Mouse (Mus musculus) heart, embryonic 11.5 days (tissue): ENCODE measurements around the gene Gm20683. TPM values are rescaled to one million over a fixed set of nuclear protein-coding genes. Genes with fewer than 3 reads are reported as not detected.

Experiments used
- ATAC-seq: fragments of 200-750 bp; cut with Nextera tagmentation; replicated peaks from 2 replicates; pipeline ENCODE4 v1.8.0; 2017; ENCODE audit warnings: moderate library complexity; ENCODE audit not compliant: insufficient number of reproducible peaks, low FRiP score, low TSS enrichment
- H3K27ac ChIP-seq: fragments of 300-500 bp; sonication (generic); 2 replicates; pipeline ENCODE4 v1.5.1; 2014; ENCODE audit warnings: mild to moderate bottlenecking, low read depth, low read length
- H3K27me3 ChIP-seq: fragments of 300-500 bp; sonication (generic); 2 replicates; pipeline ENCODE4 v1.6.1; 2014; ENCODE audit warnings: mild to moderate bottlenecking, low read length, mixed read lengths; ENCODE audit not compliant: control insufficient read depth, insufficient read depth
- H3K36me3 ChIP-seq: fragments of 300-500 bp; sonication (generic); 2 replicates; pipeline ENCODE4 v1.6.1; 2014; ENCODE audit warnings: mild to moderate bottlenecking, low read length, moderate library complexity, mixed read lengths; ENCODE audit not compliant: control insufficient read depth, insufficient read depth
- H3K4me1 ChIP-seq: fragments of 300-500 bp; sonication (generic); 2 replicates; pipeline ENCODE4 v1.6.1; 2014; ENCODE audit warnings: low read length; ENCODE audit not compliant: control insufficient read depth, insufficient read depth
- H3K4me2 ChIP-seq: fragments of 300-500 bp; sonication (generic); 2 replicates; pipeline ENCODE4 v1.6.1; 2014; ENCODE audit warnings: mild to moderate bottlenecking, moderate library complexity
- H3K4me3 ChIP-seq: fragments of 300-500 bp; sonication (generic); 2 replicates; pipeline ENCODE4 v1.5.1; 2014; ENCODE audit warnings: low read depth, low read length
- H3K9ac ChIP-seq: fragments of 300-500 bp; sonication (generic); 2 replicates; pipeline ENCODE4 v1.6.1; 2014; ENCODE audit warnings: mild to moderate bottlenecking, low read depth, low read length, moderate library complexity
- H3K9me3 ChIP-seq: fragments of 300-500 bp; sonication (generic); replicated peaks from 2 replicates; pipeline ENCODE4 v1.6.1; 2016; ENCODE audit warnings: low read length; ENCODE audit not compliant: control insufficient read depth
- WGBS: fragments of 180-500 bp; shearing (Covaris S2); extraction: QIAGEN DNeasy Blood & Tissue Kit; methylation state at CpG from one replicate; pipeline ENCODE4 v1.1.7; 2014; ENCODE audit not compliant: insufficient replicate concordance; 5-methylcytosine and 5-hydroxymethylcytosine counted together
- polyA plus RNA-seq: library from polyadenylated mRNA; unstranded; fragments of >200 nt; fragmentation: Nextera tagmentation; extraction: Ambion mirVana; gene quantifications from 2 replicates; pipeline ENCODE4 v1.2.1, GENCODE M21; 2014

The Gm20683 gene
- polyA plus RNA-seq = 0.70 and 1.1 TPM in 2 replicates

DNA sequence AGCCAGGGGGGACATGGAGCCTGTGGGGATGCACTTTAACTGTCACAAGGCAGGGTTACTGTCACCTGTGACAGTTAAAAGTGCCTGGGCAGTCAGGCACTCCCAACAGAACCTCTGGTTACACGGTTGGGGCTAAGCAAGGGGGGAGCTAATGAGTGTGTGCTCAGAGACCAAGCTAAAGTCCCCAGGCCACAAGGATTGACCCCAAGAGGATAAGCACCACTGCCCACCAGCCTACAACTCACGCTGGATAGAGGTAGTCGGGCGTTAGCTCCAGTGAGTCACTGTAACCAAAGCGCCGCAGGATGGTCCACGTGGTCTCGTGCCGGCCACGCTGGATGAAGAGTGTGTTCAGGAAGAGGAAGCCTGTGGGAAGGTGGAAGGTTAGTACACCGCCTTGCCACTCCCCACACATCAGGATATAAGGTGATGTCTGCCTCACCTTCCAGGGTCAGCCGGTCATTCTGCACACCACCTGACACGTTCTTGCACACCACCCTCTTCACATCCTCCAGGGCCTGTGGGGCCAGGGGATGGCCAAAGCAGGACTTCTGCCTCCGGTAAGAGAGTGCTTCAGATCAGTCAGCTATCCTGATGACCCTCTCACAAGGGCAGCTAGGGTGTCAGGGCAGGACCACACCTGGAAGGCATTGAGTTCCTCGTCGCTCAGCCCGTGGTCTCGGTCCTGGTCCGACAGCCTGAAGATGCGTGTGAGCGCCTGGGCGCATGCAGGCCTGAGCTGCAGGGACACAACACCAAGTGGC is at the start of gene Gm20683:
Gene Gm20683, minus strand, starts transcription at position 647 of the 764 bp plus-strand sequence.
- H3K4me3 ChIP-seq = no peak within 1 kb of the TSS
- no peaks in the 10 kb centered on the region for H3K9me3 ChIP-seq
- 91% methylated on average over 22 of the region's 22 CpGs for WGBS
- ATAC-seq = no peak
- H3K9ac ChIP-seq = no peak within 1 kb of the TSS
- H3K27ac ChIP-seq = no peak within 1 kb of the TSS
- H3K4me1 ChIP-seq = peaks cover 31% of the 10 kb centered on the region
- no peak within 1 kb of the TSS for H3K4me2 ChIP-seq
- H3K27me3 ChIP-seq = no peaks in the 10 kb centered on the region
- peaks cover 37% of the 10 kb centered on the region for H3K36me3 ChIP-seq

DNA sequence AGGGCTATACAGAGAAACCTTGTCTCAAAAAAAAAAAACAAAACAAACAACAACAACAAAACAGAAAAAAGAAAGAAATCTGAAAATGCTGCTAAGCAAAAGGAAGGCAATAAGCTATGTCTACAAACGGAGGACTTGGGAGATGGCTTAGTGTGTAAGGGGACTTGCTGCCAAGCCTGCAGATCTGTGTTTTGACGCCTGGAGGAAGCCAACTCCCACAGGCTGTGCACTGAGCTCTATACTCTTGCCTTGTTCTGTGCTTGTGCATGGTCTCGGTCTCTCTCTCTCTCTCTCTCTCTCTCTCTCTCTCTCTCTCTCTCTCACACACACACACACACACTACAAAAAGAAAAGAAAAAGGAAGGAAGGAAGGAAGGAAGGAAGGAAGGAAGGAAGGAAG is 47.3 kb upstream of the Gm20683 start:
- Histone ChIP-seq H3K9me3 (no peaks in the 10 kb centered on the region), H3K4me2 (no peak overlapping the region), H3K36me3 (peaks cover 3% of the 10 kb centered on the region; the same call in 1 of the 2 replicates), H3K27me3 (no peaks in the 10 kb centered on the region), H3K9ac (no peak overlapping the region), H3K27ac (no peak overlapping the region), H3K4me3 (no peak overlapping the region), H3K4me1 (no peaks in the 10 kb centered on the region)
- ATAC-seq = no peak
- WGBS = 77% methylated on average over 3 of the region's 3 CpGs

- H3K36me3 ChIP-seq = peaks cover 7% of the 10 kb centered on the region; the same call in 1 of the 2 replicates
- no peak for ATAC-seq
These were observed 45.9 kb upstream of the Gm20683 start for GRCm38 (mm10) chr17:25887467-25887866.

GRCm38 (mm10) chr17:25886806-25887205 is 45.2 kb upstream of the Gm20683 start:
- Histone ChIP-seq H3K27ac (no peak overlapping the region), H3K27me3 (no peaks in the 10 kb centered on the region), H3K9ac (no peak overlapping the region), H3K36me3 (peaks cover 7% of the 10 kb centered on the region; the same call in 1 of the 2 replicates), H3K4me3 (no peak overlapping the region), H3K4me2 (no peak overlapping the region), H3K9me3 (no peaks in the 10 kb centered on the region), H3K4me1 (peaks cover 5% of the 10 kb centered on the region)
- ATAC-seq = no peak

More at GRCm38 (mm10) chr17:25887467-25887866, 45.9 kb upstream of the Gm20683 start:
- no peak overlapping the region for H3K9ac ChIP-seq
- no peak overlapping the region for H3K4me3 ChIP-seq
- no peak overlapping the region for H3K27ac ChIP-seq
- 81% methylated on average over 10 of the region's 10 CpGs for WGBS
- no peaks in the 10 kb centered on the region for H3K27me3 ChIP-seq
- no peaks in the 10 kb centered on the region for H3K9me3 ChIP-seq
- H3K4me2 ChIP-seq = no peak overlapping the region
- H3K4me1 ChIP-seq = no peaks in the 10 kb centered on the region

GRCm38 (mm10) chr17:25885636-25886035 is 44.1 kb upstream of the Gm20683 start:
- no peak overlapping the region for H3K4me3 ChIP-seq
- H3K36me3 ChIP-seq = peaks cover 10% of the 10 kb centered on the region; the same call in 1 of the 2 replicates
- no peaks in the 10 kb centered on the region for H3K9me3 ChIP-seq
- H3K27me3 ChIP-seq = no peaks in the 10 kb centered on the region
- no peak for ATAC-seq
- no peak overlapping the region for H3K27ac ChIP-seq
- 65% methylated on average over 4 of the region's 4 CpGs for WGBS
- no peak overlapping the region for H3K4me2 ChIP-seq
- H3K4me1 ChIP-seq = peaks cover 16% of the 10 kb centered on the region
- H3K9ac ChIP-seq = no peak overlapping the region

DNA sequence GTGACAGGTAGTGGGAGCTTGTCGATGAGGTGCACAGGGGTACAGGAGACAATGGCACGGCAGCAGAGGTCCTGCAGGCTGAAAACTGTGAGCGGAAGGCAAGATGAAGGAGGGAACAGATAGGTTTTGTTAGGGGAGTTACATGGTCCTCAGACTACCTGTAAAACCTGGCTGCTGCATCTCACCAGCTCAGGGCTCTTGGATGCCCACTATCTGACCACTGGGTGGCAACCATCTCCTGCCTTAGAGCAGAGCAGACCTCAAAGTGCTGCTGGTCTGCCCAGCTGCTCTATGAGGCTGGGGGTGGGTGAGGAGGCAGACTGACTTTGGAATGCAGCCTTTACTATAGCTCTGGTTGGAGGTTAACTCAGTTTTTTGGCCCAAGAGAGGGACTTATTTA is 42.3 kb upstream of the Gm20683 start:
- ATAC-seq = no peak
- Histone ChIP-seq H3K9ac (no peak overlapping the region), H3K36me3 (peaks cover 11% of the 10 kb centered on the region), H3K4me2 (no peak overlapping the region), H3K27me3 (no peaks in the 10 kb centered on the region), H3K9me3 (no peaks in the 10 kb centered on the region), H3K4me3 (no peak overlapping the region), H3K4me1 (peaks cover 16% of the 10 kb centered on the region), H3K27ac (no peak overlapping the region)
- 95% methylated on average over 3 of the region's 3 CpGs for WGBS

DNA sequence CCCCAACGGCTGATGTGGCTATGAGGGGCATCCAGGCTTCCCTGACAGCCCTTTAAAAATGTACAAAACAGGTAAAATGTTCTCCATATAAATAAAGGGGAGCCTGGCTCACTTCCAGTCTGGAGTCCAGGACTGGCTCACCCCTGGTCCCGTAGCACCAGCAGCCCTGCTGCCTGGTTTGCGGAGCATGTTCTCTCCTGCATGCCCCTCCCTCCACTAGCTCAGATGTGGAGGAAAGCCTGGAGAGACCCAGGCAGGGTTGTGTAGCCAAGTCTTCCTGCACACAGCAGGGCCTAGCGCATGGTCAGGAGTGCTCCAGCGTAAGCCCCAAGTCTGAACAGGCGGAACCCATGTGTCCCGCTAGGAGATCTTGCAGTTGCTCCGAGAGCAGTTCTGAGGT is 41.7 kb upstream of the Gm20683 start:
- H3K36me3 ChIP-seq = peaks cover 12% of the 10 kb centered on the region
- ATAC-seq = no peak
- peaks cover 16% of the 10 kb centered on the region for H3K4me1 ChIP-seq
- no peak overlapping the region for H3K4me3 ChIP-seq
- no peak overlapping the region for H3K4me2 ChIP-seq
- H3K27ac ChIP-seq = no peak overlapping the region
- 88% methylated on average over 8 of the region's 8 CpGs for WGBS
- no peak overlapping the region for H3K9ac ChIP-seq
- no peaks in the 10 kb centered on the region for H3K9me3 ChIP-seq
- H3K27me3 ChIP-seq = no peaks in the 10 kb centered on the region

- Histone ChIP-seq H3K27me3 (no peaks in the 10 kb centered on the region), H3K36me3 (peaks cover 11% of the 10 kb centered on the region), H3K4me2 (no peak overlapping the region), H3K27ac (no peak overlapping the region), H3K4me3 (no peak overlapping the region), H3K9me3 (no peaks in the 10 kb centered on the region), H3K9ac (no peak overlapping the region), H3K4me1 (peaks cover 16% of the 10 kb centered on the region)
- no peak for ATAC-seq
- WGBS = 30% methylated on average over 5 of the region's 5 CpGs
These were observed 40.7 kb upstream of the Gm20683 start for GRCm38 (mm10) chr17:25882306-25882705.

GRCm38 (mm10) chr17:25881691-25882090 is 40.1 kb upstream of the Gm20683 start:
- Histone ChIP-seq H3K36me3 (peaks cover 11% of the 10 kb centered on the region), H3K9me3 (no peaks in the 10 kb centered on the region), H3K4me2 (no peak overlapping the region), H3K27me3 (no peaks in the 10 kb centered on the region), H3K4me3 (no peak overlapping the region), H3K4me1 (peaks cover 21% of the 10 kb centered on the region), H3K9ac (peak overlapping the region; percentile 56; the same call in 1 of the 2 replicates), H3K27ac (peak overlapping the region; percentile 35; the same call in 1 of the 2 replicates)
- ATAC-seq = no peak
- WGBS = 42% methylated on average over 4 of the region's 4 CpGs
